Mouse (Mus musculus): ENCODE measurements around the gene Upf2. TPM values are rescaled to one million over a fixed set of nuclear protein-coding genes. Genes with fewer than 3 reads are reported as not detected.
A peak's percentile ranks its signal among the peaks of the same experiment; 100 is the strongest.
"Not testable (repeated sequence)": the region's sequence is repeated elsewhere in the genome, so short reads cannot be mapped to it uniquely, and the experiment has no call there.

Upf2 gene
- polyA plus RNA-seq, 1 experiment from 2014 or later: 13.7 TPM

DNA sequence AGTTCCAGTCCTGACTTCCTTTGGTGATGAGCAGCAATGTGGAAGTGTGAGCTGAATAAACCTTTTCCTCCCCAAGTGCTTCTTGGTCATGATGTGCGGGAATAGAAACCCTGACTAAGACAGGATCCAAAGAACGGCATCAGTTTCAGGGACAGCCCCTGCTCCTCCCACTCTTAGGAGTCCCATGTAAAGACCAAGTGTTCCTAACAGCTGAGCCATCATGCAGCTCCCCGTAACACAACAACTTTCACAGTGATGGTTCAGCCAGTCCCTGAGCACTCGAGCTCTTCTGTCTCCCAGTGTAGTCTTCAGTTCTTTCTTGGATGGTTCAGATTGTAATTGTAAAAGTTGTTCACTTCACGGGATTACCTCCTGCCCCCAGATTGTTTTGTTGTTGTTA, 63.3 kb downstream of the Upf2 start:
- H3K27ac ChIP-seq (ENCODE audit: low read length): no peak overlapping the region

GRCm38 (mm10) chr2:6015182-6015581, 63.9 kb downstream of the Upf2 start:
- ATAC-seq (ENCODE audit: insufficient number of reproducible peaks, insufficient read depth, low FRiP score, low read depth); H3K9me3 ChIP-seq (ENCODE audit: control insufficient read depth, low read depth, low read length); H3K9ac ChIP-seq (replicated peaks; ENCODE audit: low read depth, low read length); H3K27ac ChIP-seq (ENCODE audit: low read length); H3K4me1 ChIP-seq (ENCODE audit: control insufficient read depth, insufficient read depth, low read length); H3K27me3 ChIP-seq (ENCODE audit: control insufficient read depth, insufficient read depth, low read length); H3K4me3 ChIP-seq (ENCODE audit: low read depth, low read length); H3K4me2 ChIP-seq (replicated peaks; ENCODE audit: low read depth, low read length): not testable (repeated sequence)
- H3K36me3 ChIP-seq (ENCODE audit: control insufficient read depth, insufficient read depth, low read length): peaks cover 10% of the 10 kb centered on the region; the same call in 1 of the 2 replicates
- 66% methylated on average over 6 of the region's 6 CpGs for WGBS

More for the DNA sequence above, 63.3 kb downstream of the Upf2 start:
- ATAC-seq (ENCODE audit: insufficient number of reproducible peaks, insufficient read depth, low FRiP score, low read depth): no peak
- Histone ChIP-seq H3K9me3 (ENCODE audit: control insufficient read depth, low read depth, low read length) (no peaks in the 10 kb centered on the region), H3K4me1 (ENCODE audit: control insufficient read depth, insufficient read depth, low read length) (no peaks in the 10 kb centered on the region), H3K4me3 (ENCODE audit: low read depth, low read length) (no peak overlapping the region), H3K27me3 (ENCODE audit: control insufficient read depth, insufficient read depth, low read length) (no peaks in the 10 kb centered on the region), H3K4me2 (replicated peaks; ENCODE audit: low read depth, low read length) (no peak overlapping the region), H3K36me3 (ENCODE audit: control insufficient read depth, insufficient read depth, low read length) (peaks cover 7% of the 10 kb centered on the region; the same call in 1 of the 2 replicates), H3K9ac (replicated peaks; ENCODE audit: low read depth, low read length) (no peak overlapping the region)
- 84% methylated on average over 5 of the region's 5 CpGs for WGBS

DNA sequence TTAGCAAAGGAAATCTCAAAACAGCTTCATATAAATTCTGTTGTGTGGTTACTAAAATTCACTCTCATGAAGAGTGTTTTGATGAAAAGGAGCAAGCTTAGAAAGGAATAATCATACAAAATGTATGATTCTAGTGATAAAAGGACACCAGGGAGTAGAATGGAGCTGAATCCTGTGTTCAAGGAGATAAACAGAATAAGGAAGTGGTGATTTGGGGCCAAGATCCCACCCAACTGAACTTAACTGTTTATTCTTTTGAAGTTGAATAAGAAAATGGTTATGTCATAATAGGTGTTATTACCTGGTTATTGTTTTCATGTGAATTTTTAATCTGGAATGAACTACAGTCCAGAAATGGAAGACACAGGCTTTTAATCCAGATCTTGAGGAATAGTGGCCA, 69.3 kb downstream of the Upf2 start:
- Histone ChIP-seq H3K4me2 (replicated peaks; ENCODE audit: low read depth, low read length) (no peak overlapping the region), H3K27ac (ENCODE audit: low read length) (no peak overlapping the region), H3K36me3 (ENCODE audit: control insufficient read depth, insufficient read depth, low read length) (peaks cover 12% of the 10 kb centered on the region; the same call in 1 of the 2 replicates), H3K9ac (replicated peaks; ENCODE audit: low read depth, low read length) (no peak overlapping the region), H3K9me3 (ENCODE audit: control insufficient read depth, low read depth, low read length) (no peaks in the 10 kb centered on the region), H3K27me3 (ENCODE audit: control insufficient read depth, insufficient read depth, low read length) (no peaks in the 10 kb centered on the region), H3K4me3 (ENCODE audit: low read depth, low read length) (no peak overlapping the region), H3K4me1 (ENCODE audit: control insufficient read depth, insufficient read depth, low read length) (no peaks in the 10 kb centered on the region)
- ATAC-seq (ENCODE audit: insufficient number of reproducible peaks, insufficient read depth, low FRiP score, low read depth): no peak

DNA sequence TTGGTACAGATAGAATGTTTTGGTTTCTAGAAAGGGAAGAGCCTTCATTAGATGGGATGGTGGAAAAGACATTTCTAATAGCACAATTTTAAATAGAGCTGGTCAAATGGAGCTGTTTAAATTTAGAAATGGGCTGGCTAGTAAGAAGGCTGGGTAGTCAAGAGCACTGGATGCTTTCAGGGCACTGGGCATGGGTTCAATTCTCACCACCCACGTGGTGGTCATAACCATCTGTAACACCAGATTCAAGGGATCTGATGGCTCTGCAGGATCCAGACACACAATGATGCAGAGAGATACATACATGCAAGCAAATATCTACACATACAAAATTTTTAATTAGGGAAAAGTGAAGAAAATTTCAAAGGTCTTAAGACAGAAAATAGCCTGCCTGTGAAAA, 91.4 kb downstream of the Upf2 start:
- Histone ChIP-seq H3K9me3 (ENCODE audit: control insufficient read depth, low read depth, low read length) (no peaks in the 10 kb centered on the region), H3K27ac (ENCODE audit: low read length) (no peak overlapping the region), H3K4me1 (ENCODE audit: control insufficient read depth, insufficient read depth, low read length) (no peaks in the 10 kb centered on the region), H3K36me3 (ENCODE audit: control insufficient read depth, insufficient read depth, low read length) (peaks cover 22% of the 10 kb centered on the region), H3K4me3 (ENCODE audit: low read depth, low read length) (no peak overlapping the region), H3K27me3 (ENCODE audit: control insufficient read depth, insufficient read depth, low read length) (no peaks in the 10 kb centered on the region), H3K4me2 (replicated peaks; ENCODE audit: low read depth, low read length) (no peak overlapping the region), H3K9ac (replicated peaks; ENCODE audit: low read depth, low read length) (no peak overlapping the region)
- no peak for ATAC-seq (ENCODE audit: insufficient number of reproducible peaks, insufficient read depth, low FRiP score, low read depth)
- WGBS: 100% methylated on average over 1 of the region's 1 CpGs

GRCm38 (mm10) chr2:6046796-6047195, 95.5 kb downstream of the Upf2 start:
- Histone ChIP-seq H3K27me3 (ENCODE audit: control insufficient read depth, insufficient read depth, low read length) (no peaks in the 10 kb centered on the region), H3K9ac (replicated peaks; ENCODE audit: low read depth, low read length) (no peak overlapping the region), H3K4me1 (ENCODE audit: control insufficient read depth, insufficient read depth, low read length) (no peaks in the 10 kb centered on the region), H3K4me2 (replicated peaks; ENCODE audit: low read depth, low read length) (no peak overlapping the region), H3K36me3 (ENCODE audit: control insufficient read depth, insufficient read depth, low read length) (peaks cover 34% of the 10 kb centered on the region), H3K4me3 (ENCODE audit: low read depth, low read length) (no peak overlapping the region), H3K9me3 (ENCODE audit: control insufficient read depth, low read depth, low read length) (no peaks in the 10 kb centered on the region), H3K27ac (ENCODE audit: low read length) (no peak overlapping the region)
- 76% methylated on average over 7 of the region's 7 CpGs for WGBS
- no peak for ATAC-seq (ENCODE audit: insufficient number of reproducible peaks, insufficient read depth, low FRiP score, low read depth)

GRCm38 (mm10) chr2:6048570-6048969, 97.3 kb downstream of the Upf2 start:
- H3K36me3 ChIP-seq (ENCODE audit: control insufficient read depth, insufficient read depth, low read length): peaks cover 41% of the 10 kb centered on the region
- H3K4me1 ChIP-seq (ENCODE audit: control insufficient read depth, insufficient read depth, low read length): no peaks in the 10 kb centered on the region
- H3K4me2 ChIP-seq (replicated peaks; ENCODE audit: low read depth, low read length): no peak overlapping the region
- 60% methylated on average over 4 of the region's 4 CpGs for WGBS
- no peak overlapping the region for H3K9ac ChIP-seq (replicated peaks; ENCODE audit: low read depth, low read length)
- no peak overlapping the region for H3K4me3 ChIP-seq (ENCODE audit: low read depth, low read length)
- peak; percentile 83 for ATAC-seq (ENCODE audit: insufficient number of reproducible peaks, insufficient read depth, low FRiP score, low read depth)
- H3K27me3 ChIP-seq (ENCODE audit: control insufficient read depth, insufficient read depth, low read length): no peaks in the 10 kb centered on the region
- no peaks in the 10 kb centered on the region for H3K9me3 ChIP-seq (ENCODE audit: control insufficient read depth, low read depth, low read length)
- peak overlapping the region; percentile 66; the same call in 1 of the 2 replicates for H3K27ac ChIP-seq (ENCODE audit: low read length)

- H3K27me3 ChIP-seq (ENCODE audit: control insufficient read depth, insufficient read depth, low read length): no peaks in the 10 kb centered on the region
- peaks cover 38% of the 10 kb centered on the region for H3K36me3 ChIP-seq (ENCODE audit: control insufficient read depth, insufficient read depth, low read length)
- H3K4me1 ChIP-seq (ENCODE audit: control insufficient read depth, insufficient read depth, low read length): no peaks in the 10 kb centered on the region
- WGBS: 81% methylated on average over 3 of the region's 3 CpGs
- no peak overlapping the region for H3K9ac ChIP-seq (replicated peaks; ENCODE audit: low read depth, low read length)
- no peak overlapping the region for H3K4me2 ChIP-seq (replicated peaks; ENCODE audit: low read depth, low read length)
- peak; percentile 74; the same call in 1 of the 2 replicates for ATAC-seq (ENCODE audit: insufficient number of reproducible peaks, insufficient read depth, low FRiP score, low read depth)
- no peaks in the 10 kb centered on the region for H3K9me3 ChIP-seq (ENCODE audit: control insufficient read depth, low read depth, low read length)
- no peak overlapping the region for H3K4me3 ChIP-seq (ENCODE audit: low read depth, low read length)
- H3K27ac ChIP-seq (ENCODE audit: low read length): peak overlapping the region; percentile 4; the same call in 1 of the 2 replicates
These were observed 97.7 kb downstream of the Upf2 start for GRCm38 (mm10) chr2:6049018-6049417.

DNA sequence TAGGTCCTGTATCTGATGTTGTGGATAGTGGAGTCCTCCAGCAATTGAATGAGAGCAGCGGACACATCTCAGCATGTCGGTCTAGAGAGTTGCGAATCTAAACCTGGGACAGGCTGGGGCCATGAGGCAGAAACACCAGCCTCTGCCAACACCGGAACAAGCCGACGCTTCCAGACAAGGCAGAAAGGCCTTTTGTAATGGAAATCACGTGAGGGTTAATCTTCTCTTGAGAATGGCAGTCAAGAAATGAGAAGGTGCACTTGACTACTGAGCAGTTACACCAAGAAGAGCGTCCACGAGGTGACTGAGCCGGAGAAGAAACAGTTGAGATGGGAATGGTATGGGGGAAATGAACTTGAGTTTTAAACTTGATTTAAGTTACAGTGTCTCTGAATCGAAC, 104.2 kb downstream of the Upf2 start:
- ATAC-seq (ENCODE audit: insufficient number of reproducible peaks, insufficient read depth, low FRiP score, low read depth): no peak
- Histone ChIP-seq H3K9ac (replicated peaks; ENCODE audit: low read depth, low read length) (no peak overlapping the region), H3K4me2 (replicated peaks; ENCODE audit: low read depth, low read length) (no peak overlapping the region), H3K36me3 (ENCODE audit: control insufficient read depth, insufficient read depth, low read length) (peaks cover 37% of the 10 kb centered on the region), H3K9me3 (ENCODE audit: control insufficient read depth, low read depth, low read length) (no peaks in the 10 kb centered on the region), H3K27ac (ENCODE audit: low read length) (no peak overlapping the region), H3K4me3 (ENCODE audit: low read depth, low read length) (no peak overlapping the region), H3K27me3 (ENCODE audit: control insufficient read depth, insufficient read depth, low read length) (no peaks in the 10 kb centered on the region), H3K4me1 (ENCODE audit: control insufficient read depth, insufficient read depth, low read length) (no peaks in the 10 kb centered on the region)
- WGBS: 93% methylated on average over 11 of the region's 11 CpGs

GRCm38 (mm10) chr2:6056518-6056917, 105.2 kb downstream of the Upf2 start:
- no peak overlapping the region for H3K27ac ChIP-seq (ENCODE audit: low read length)
- H3K9ac ChIP-seq (replicated peaks; ENCODE audit: low read depth, low read length): no peak overlapping the region
- no peaks in the 10 kb centered on the region for H3K4me1 ChIP-seq (ENCODE audit: control insufficient read depth, insufficient read depth, low read length)
- H3K27me3 ChIP-seq (ENCODE audit: control insufficient read depth, insufficient read depth, low read length): no peaks in the 10 kb centered on the region
- no peaks in the 10 kb centered on the region for H3K9me3 ChIP-seq (ENCODE audit: control insufficient read depth, low read depth, low read length)
- no peak overlapping the region for H3K4me2 ChIP-seq (replicated peaks; ENCODE audit: low read depth, low read length)
- no peak overlapping the region for H3K4me3 ChIP-seq (ENCODE audit: low read depth, low read length)
- no peak for ATAC-seq (ENCODE audit: insufficient number of reproducible peaks, insufficient read depth, low FRiP score, low read depth)
- WGBS: 86% methylated on average over 3 of the region's 3 CpGs
- H3K36me3 ChIP-seq (ENCODE audit: control insufficient read depth, insufficient read depth, low read length): peaks cover 28% of the 10 kb centered on the region

Measured in stomach, embryonic 14.5 days (tissue).